Mouse (Mus musculus): ENCODE data around the gene Btbd8.

DNA sequence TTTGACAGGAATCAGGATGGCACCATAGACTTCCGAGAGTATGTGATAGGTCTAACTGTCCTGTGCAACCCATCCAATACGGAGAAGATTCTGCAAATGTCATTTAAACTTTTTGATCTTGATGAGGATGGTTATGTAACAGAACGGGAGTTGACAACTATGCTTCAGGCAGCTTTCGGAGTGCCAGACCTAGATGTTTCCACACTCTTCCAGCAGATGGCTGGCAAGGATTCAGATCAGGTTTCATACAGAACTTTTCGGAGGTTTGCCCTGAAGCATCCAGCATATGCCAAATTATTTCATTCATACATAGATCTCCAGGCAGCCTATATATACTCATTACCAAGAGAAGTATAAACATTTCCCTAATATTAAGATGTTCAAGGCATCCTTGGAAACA lies 3.8 kb upstream of the Btbd8 start:
- TF ChIP-seq CTCF (conservative IDR thresholded peaks at IDR 0.05; ENCODE audit: insufficient read depth, insufficient read length, low read depth, low read length) = no peak
- no peak for TF ChIP-seq POLR2A (IDR thresholded peaks at IDR 0.05; ENCODE audit: low read depth, low read length)

All from kidney, adult 2 months (tissue).